9 mouse cellular contexts compared by ENCODE assay signal in genomic region chr6:127162842-127163241, GRCm38 (mm10). TPM values are rescaled to one million over a fixed set of nuclear protein-coding genes. Genes with fewer than 3 reads are reported as not detected.
DNase-seq lines count a peak whose midpoint lies in the region; ATAC-seq and TF ChIP-seq lines count a peak whose summit lies in the region.
"Had no signal": no experiment of that assay in that cellular context is flagged by ENCODE, and none has a peak within 500 bp of the region (broad histone marks: within the 10 kb centered on the region; RNA-seq: fewer than 3 reads in every experiment).

No protein-coding gene starts in this region.

- no peaks in the 10 kb centered on the region for H3K4me1 ChIP-seq in kidney, postnatal 0 days (replicated peaks; ENCODE audit: insufficient read depth, low read length)
- H3K4me1 ChIP-seq in kidney, embryonic 16.5 days (ENCODE audit: insufficient read depth, low read length), result no peaks in the 10 kb centered on the region
- H3K4me1 ChIP-seq: embryonic facial prominence, embryonic 15.5 days had no signal

- H3K27ac ChIP-seq in kidney, postnatal 0 days, result no peak overlapping the region
- H3K27ac ChIP-seq in kidney, embryonic 16.5 days (ENCODE audit: low read length), result no peak overlapping the region
- H3K27ac ChIP-seq: embryonic facial prominence, embryonic 15.5 days had no signal

- no peaks in the 10 kb centered on the region for H3K9me3 ChIP-seq in kidney, postnatal 0 days (replicated peaks; ENCODE audit: low read length)
- no peaks in the 10 kb centered on the region for H3K9me3 ChIP-seq in kidney, embryonic 16.5 days (ENCODE audit: low read length)
- H3K9me3 ChIP-seq: embryonic facial prominence, embryonic 15.5 days had no signal

- no peaks in the 10 kb centered on the region for H3K36me3 ChIP-seq in kidney, postnatal 0 days (ENCODE audit: insufficient read depth, low read length)
- H3K36me3 ChIP-seq in kidney, embryonic 16.5 days (ENCODE audit: insufficient read depth, low read length), result no peaks in the 10 kb centered on the region
- H3K36me3 ChIP-seq: embryonic facial prominence, embryonic 15.5 days had no signal

- H3K27me3 ChIP-seq in kidney, postnatal 0 days (ENCODE audit: insufficient read depth, low read length), result no peaks in the 10 kb centered on the region
- 0 out of 2 replicates have a peak, but pooled peaks cover under 1% of the 10 kb centered on the region for H3K27me3 ChIP-seq in kidney, embryonic 16.5 days (ENCODE audit: insufficient read depth, low read length)
- H3K27me3 ChIP-seq: embryonic facial prominence, embryonic 15.5 days had no signal

- no peak overlapping the region for H3K9ac ChIP-seq in kidney, postnatal 0 days (ENCODE audit: low read depth, low read length)
- no peak overlapping the region for H3K9ac ChIP-seq in kidney, embryonic 16.5 days (replicated peaks; ENCODE audit: low read length)
- H3K9ac ChIP-seq: embryonic facial prominence, embryonic 15.5 days had no signal

- no peak overlapping the region for H3K4me3 ChIP-seq in kidney, postnatal 0 days (replicated peaks; ENCODE audit: low read depth, low read length)
- no peak overlapping the region for H3K4me3 ChIP-seq in kidney, embryonic 16.5 days (ENCODE audit: low read length)
- H3K4me3 ChIP-seq: embryonic facial prominence, embryonic 15.5 days had no signal

- DNase-seq in kidney, postnatal 0 days (ENCODE audit: low spot score), result peak; percentile 47
- peak; percentile 79 to 89 for DNase-seq in adrenal gland, adult (ENCODE audit: inconsistent age in 2 of 2, low spot score in 1 of 2)
- no peak for DNase-seq in thymus, postnatal 25 days
- DNase-seq in right cerebral cortex, postnatal 4 days, result no peak
- DNase-seq in cerebellum, postnatal 25 days, result no peak

- 35% methylated on average over 6 of the region's 6 CpGs for WGBS in kidney, postnatal 0 days
- WGBS in kidney, embryonic 16.5 days, result 47% methylated on average over 6 of the region's 6 CpGs

- TF ChIP-seq CTCF in kidney, postnatal 0 days (IDR thresholded peaks at IDR 0.05; ENCODE audit: low read depth), result no peak

- H3K4me2 ChIP-seq in kidney, postnatal 0 days (ENCODE audit: low read length), result no peak overlapping the region
- no peak overlapping the region for H3K4me2 ChIP-seq in kidney, embryonic 16.5 days (replicated peaks; ENCODE audit: low read depth, low read length)
- H3K4me2 ChIP-seq: embryonic facial prominence, embryonic 15.5 days had no signal

- ATAC-seq in kidney, postnatal 0 days (replicated peaks; ENCODE audit: low FRiP score, low read depth), result no peak
- no peak for ATAC-seq in kidney, embryonic 16.5 days (ENCODE audit: low FRiP score, low TSS enrichment)
- ATAC-seq in hematopoietic stem cell, adult 5-6 weeks (replicated peaks in 1 of 2; ENCODE audit: insufficient read depth in 1 of 2, low FRiP score in 2 of 2, low TSS enrichment in 1 of 2, low read depth in 1 of 2, poor library complexity in 2 of 2, severe bottlenecking in 2 of 2), result peak; percentile 93 to 95
- peak; percentile 96 for ATAC-seq in monocyte, adult 5-6 weeks (replicated peaks; ENCODE audit: insufficient number of reproducible peaks, low FRiP score, low TSS enrichment, poor library complexity, severe bottlenecking)

RNA-seq across cellular contexts. Expression of gene Ccnd2, which starts 10.8 kb away (rescaled TPM):
- 364 and 419 TPM in 2 replicates for polyA plus RNA-seq in kidney, postnatal 0 days (2015; fragmentation: Nextera tagmentation; extraction: Ambion mirVana)
- polyA plus RNA-seq in kidney, embryonic 16.5 days (2015; fragmentation: Nextera tagmentation; extraction: Ambion mirVana), result 600 and 665 TPM in 2 replicates
- 57.3 and 129 TPM in 2 replicates for total RNA-seq in hematopoietic stem cell, adult 5-6 weeks (2017)
- 30.4 to 97.0 TPM (median 61.4 TPM) in 3 replicates for total RNA-seq in monocyte, adult 5-6 weeks (2017)

RNA-seq across cellular contexts. Expression of gene Tigar, which starts 53.5 kb away (rescaled TPM):
- polyA plus RNA-seq in kidney, postnatal 0 days (2015; fragmentation: Nextera tagmentation; extraction: Ambion mirVana), result 2.6 and 2.8 TPM in 2 replicates
- 2.7 and 3.7 TPM in 2 replicates for polyA plus RNA-seq in kidney, embryonic 16.5 days (2015; fragmentation: Nextera tagmentation; extraction: Ambion mirVana)
- 3.4 and 3.8 TPM in 2 replicates for total RNA-seq in hematopoietic stem cell, adult 5-6 weeks (2017)
- total RNA-seq in monocyte, adult 5-6 weeks (2017), result 3.1 to 8.6 TPM (median 4.5 TPM) in 3 replicates

Comparison
In these comparisons a context has a peak if more than half of its experiments do, and no peak if none do; other contexts are left out.
1. ATAC-seq: peak in hematopoietic stem cell, adult 5-6 weeks (2 of 2) and monocyte, adult 5-6 weeks (single experiment); none in kidney, postnatal 0 days (single experiment) and kidney, embryonic 16.5 days (single experiment).
2. DNase-seq: peak in kidney, postnatal 0 days (single experiment) and adrenal gland, adult (2 of 2); none in thymus, postnatal 25 days (single experiment), right cerebral cortex, postnatal 4 days (single experiment) and cerebellum, postnatal 25 days (0 of 2).